13 mouse cellular contexts compared by ENCODE assay signal in the genomic region with DNA sequence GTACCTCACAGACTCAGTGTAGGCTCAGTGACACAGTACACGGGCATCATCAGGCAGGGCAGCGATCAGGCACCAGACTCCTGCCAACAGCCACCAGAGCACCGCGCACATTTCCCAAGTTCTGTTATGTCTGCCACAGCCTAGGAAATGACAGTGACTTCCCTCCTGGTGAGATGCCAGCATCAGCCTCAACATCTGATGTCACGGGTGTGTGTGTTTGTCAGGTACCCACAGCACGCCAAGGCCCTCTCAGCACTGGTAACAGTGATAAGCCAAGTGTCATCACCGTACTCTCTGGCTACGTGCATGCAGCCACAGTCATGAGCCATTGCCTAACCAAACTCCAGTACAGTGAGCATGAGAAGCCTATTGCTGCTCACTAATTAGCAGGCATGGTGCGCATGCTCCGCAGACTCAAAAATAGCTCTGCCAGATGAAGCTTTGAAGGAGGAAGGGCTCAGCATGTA. TPM values are rescaled to one million over a fixed set of nuclear protein-coding genes. Genes with fewer than 3 reads are reported as not detected.
DNase-seq lines count a peak whose midpoint lies in the region; ATAC-seq and TF ChIP-seq lines count a peak whose summit lies in the region.
"Had no signal": no experiment of that assay in that cellular context is flagged by ENCODE, and none has a peak within 500 bp of the region (broad histone marks: within the 10 kb centered on the region; RNA-seq: fewer than 3 reads in every experiment).

No protein-coding gene starts in this region.

- peak overlapping the region; percentile 44 for H3K27ac ChIP-seq in heart, embryonic 13.5 days (replicated peaks)
- peak overlapping the region; percentile 82 for H3K27ac ChIP-seq in layer of hippocampus, adult 2 months
- H3K27ac ChIP-seq: embryonic facial prominence, embryonic 12.5 days; hindbrain, embryonic 14.5 days; neural tube, embryonic 15.5 days; stomach, postnatal 0 days had no signal

- H3K4me3 ChIP-seq in heart, embryonic 13.5 days: no peak overlapping the region
- H3K4me3 ChIP-seq in layer of hippocampus, adult 2 months: no peak overlapping the region
- H3K4me3 ChIP-seq: embryonic facial prominence, embryonic 12.5 days; neural tube, embryonic 15.5 days had no signal

- WGBS in heart, embryonic 13.5 days: 62% methylated on average over 10 of the region's 10 CpGs

- peaks cover 39% of the 10 kb centered on the region for H3K4me1 ChIP-seq in heart, embryonic 13.5 days
- H3K4me1 ChIP-seq: embryonic facial prominence, embryonic 12.5 days; neural tube, embryonic 15.5 days had no signal

- H3K27me3 ChIP-seq in heart, embryonic 13.5 days (replicated peaks): no peaks in the 10 kb centered on the region
- H3K27me3 ChIP-seq: embryonic facial prominence, embryonic 12.5 days; neural tube, embryonic 15.5 days had no signal

- intact Hi-C loops in heart, postnatal 36 days (cut with DNase I): no loop called here

- no peak for ATAC-seq in heart, embryonic 13.5 days (ENCODE audit: extremely low read depth, insufficient number of reproducible peaks, low FRiP score, low TSS enrichment)
- peak; percentile 50 for ATAC-seq in megakaryocyte progenitor cell, adult 5-6 weeks (replicated peaks; ENCODE audit: poor library complexity)
- no peak for ATAC-seq in erythroid progenitor cell, adult 5-6 weeks (replicated peaks; ENCODE audit: low FRiP score, poor library complexity, severe bottlenecking)

- H3K9me3 ChIP-seq in heart, embryonic 13.5 days: no peaks in the 10 kb centered on the region
- H3K9me3 ChIP-seq: embryonic facial prominence, embryonic 12.5 days; neural tube, embryonic 15.5 days had no signal

- no peak for TF ChIP-seq CTCF in brain, embryonic 14.5 days (IDR thresholded peaks at IDR 0.05; ENCODE audit: borderline replicate concordance, extremely low read depth, insufficient read depth, insufficient read length)
- no peak for TF ChIP-seq CTCF in layer of hippocampus, adult 2 months (conservative IDR thresholded peaks at IDR 0.05)

- no peak overlapping the region for H3K4me2 ChIP-seq in heart, embryonic 13.5 days
- H3K4me2 ChIP-seq: embryonic facial prominence, embryonic 12.5 days; hindbrain, embryonic 14.5 days; neural tube, embryonic 15.5 days had no signal

- no peak for TF ChIP-seq POLR2A in brain, embryonic 14.5 days (IDR thresholded peaks at IDR 0.05; ENCODE audit: borderline replicate concordance, extremely low read depth, insufficient read depth, insufficient read length, poor library complexity, severe bottlenecking)

- H3K9ac ChIP-seq in heart, embryonic 13.5 days: no peak overlapping the region
- H3K9ac ChIP-seq: embryonic facial prominence, embryonic 12.5 days; hindbrain, embryonic 14.5 days; neural tube, embryonic 15.5 days had no signal

- DNase-seq in heart, postnatal 36 days: no peak
- peak; percentile 61 for DNase-seq in brain, embryonic 14.5 days (ENCODE audit: low read depth)
- peak; percentile 60 to 73 for DNase-seq in layer of hippocampus, adult 2 months (ENCODE audit: low spot score in 2 of 2)
- DNase-seq in embryo, embryonic 10 days (ENCODE audit: low spot score): no peak
- no peak for DNase-seq in kidney, postnatal 36 days
- DNase-seq: adrenal gland, postnatal 10 days had no signal

- H3K36me3 ChIP-seq in heart, embryonic 13.5 days: no peaks in the 10 kb centered on the region
- H3K36me3 ChIP-seq: embryonic facial prominence, embryonic 12.5 days; neural tube, embryonic 15.5 days had no signal

RNA-seq across cellular contexts. Expression of a gene that starts 0.7 kb away (rescaled TPM):
- 1.4 and 4.4 TPM in 2 replicates for polyA plus RNA-seq in heart, embryonic 13.5 days (2015; fragmentation: Nextera tagmentation; extraction: Ambion mirVana)
- under 1 TPM; 0.46 to 0.58 TPM for total RNA-seq in heart, postnatal 36 days (2021)
- 0.16 and 0.37 TPM in 2 replicates for polyA plus RNA-seq in brain, embryonic 14.5 days (2012; rRNA removed)
- total RNA-seq in layer of hippocampus, adult 2 months (2021): not detected
- 8.3 and 17.8 TPM in 2 replicates for total RNA-seq in megakaryocyte progenitor cell, adult 5-6 weeks (2015)
- 21.9 and 28.2 TPM in 2 replicates for total RNA-seq in megakaryocyte progenitor cell, adult 5-6 weeks (2017)
- 1.8 and 2.9 TPM in 2 replicates for total RNA-seq in erythroid progenitor cell, adult 5-6 weeks (2015; ENCODE audit: low replicate concordance)
- total RNA-seq in erythroid progenitor cell, adult 5-6 weeks (2017; ENCODE audit: low replicate concordance): 5.1 and 5.6 TPM in 2 replicates

RNA-seq across cellular contexts. Expression of a gene that starts 10.5 kb away (rescaled TPM):
- 0.46 TPM in 1 of 2 replicates, not detected in the other for polyA plus RNA-seq in heart, embryonic 13.5 days (2015; fragmentation: Nextera tagmentation; extraction: Ambion mirVana)
- under 1 TPM; 0.19 to 0.35 TPM for total RNA-seq in heart, postnatal 36 days (2021)
- 0.33 and 0.40 TPM in 2 replicates for polyA plus RNA-seq in brain, embryonic 14.5 days (2012; rRNA removed)
- total RNA-seq in layer of hippocampus, adult 2 months (2021): under 1 TPM in 1 of 2 experiments, not detected in 1; 0.20 TPM
- total RNA-seq in megakaryocyte progenitor cell, adult 5-6 weeks (2015): 0.15 and 0.72 TPM in 2 replicates
- 0.44 and 0.79 TPM in 2 replicates for total RNA-seq in megakaryocyte progenitor cell, adult 5-6 weeks (2017)
- not detected in 2 replicates for total RNA-seq in erythroid progenitor cell, adult 5-6 weeks (2015; ENCODE audit: low replicate concordance)
- not detected in 2 replicates for total RNA-seq in erythroid progenitor cell, adult 5-6 weeks (2017; ENCODE audit: low replicate concordance)
- polyA plus RNA-seq: embryonic facial prominence, embryonic 12.5 days; hindbrain, embryonic 14.5 days; neural tube, embryonic 15.5 days; stomach, postnatal 0 days had no signal

RNA-seq across cellular contexts. Expression of a gene that starts 24.3 kb away (rescaled TPM):
- polyA plus RNA-seq in heart, embryonic 13.5 days (2015; fragmentation: Nextera tagmentation; extraction: Ambion mirVana): 0.32 and 1.4 TPM in 2 replicates
- total RNA-seq in heart, postnatal 36 days (2021): not detected
- polyA plus RNA-seq in brain, embryonic 14.5 days (2012; rRNA removed): 0.12 and 0.15 TPM in 2 replicates
- not detected for total RNA-seq in layer of hippocampus, adult 2 months (2021)
- not detected in 2 replicates for total RNA-seq in megakaryocyte progenitor cell, adult 5-6 weeks (2015)
- total RNA-seq in megakaryocyte progenitor cell, adult 5-6 weeks (2017): 0.04 TPM in 1 of 2 replicates, not detected in the other
- not detected in 2 replicates for total RNA-seq in erythroid progenitor cell, adult 5-6 weeks (2015; ENCODE audit: low replicate concordance)
- total RNA-seq in erythroid progenitor cell, adult 5-6 weeks (2017; ENCODE audit: low replicate concordance): not detected in 2 replicates

Comparison
In these comparisons a context has a peak if more than half of its experiments do, and no peak if none do; other contexts are left out.
1. DNase-seq: peak in brain, embryonic 14.5 days (single experiment) and layer of hippocampus, adult 2 months (2 of 2); none in heart, postnatal 36 days (0 of 2), embryo, embryonic 10 days (single experiment) and kidney, postnatal 36 days (0 of 2).